13 mouse cellular contexts compared by ENCODE assay signal in the genomic region with DNA sequence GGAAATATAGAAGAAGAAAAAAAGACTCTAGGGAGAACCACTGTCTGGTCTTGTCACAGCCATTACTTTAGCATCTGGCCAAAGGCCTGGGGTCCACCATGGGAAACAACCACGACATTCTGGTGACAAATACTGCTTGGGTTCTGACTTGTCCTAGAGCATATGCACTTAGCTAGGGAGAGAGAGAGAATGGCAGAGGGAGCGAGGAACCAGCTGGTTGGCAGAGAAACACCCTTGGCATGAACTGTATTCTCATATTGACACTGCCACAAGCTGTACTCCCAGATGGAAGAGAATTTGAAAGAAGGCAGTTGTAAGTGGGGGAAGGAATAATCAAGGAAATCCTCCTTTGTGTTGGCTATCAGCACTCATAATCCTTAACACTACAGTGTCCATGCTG.
DNase-seq lines count a peak whose midpoint lies in the region; ATAC-seq and TF ChIP-seq lines count a peak whose summit lies in the region.
"Had no signal": no experiment of that assay in that cellular context is flagged by ENCODE, and none has a peak within 500 bp of the region (broad histone marks: within the 10 kb centered on the region; RNA-seq: fewer than 3 reads in every experiment).

No protein-coding gene starts in this region.

- H3K36me3 ChIP-seq in midbrain, postnatal 0 days (ENCODE audit: insufficient read depth, low read length) = no peaks in the 10 kb centered on the region
- H3K36me3 ChIP-seq in midbrain, embryonic 15.5 days (replicated peaks) = no peaks in the 10 kb centered on the region
- H3K36me3 ChIP-seq in liver, embryonic 11.5 days (ENCODE audit: control insufficient read depth, insufficient read depth, low read length) = no peaks in the 10 kb centered on the region
- H3K36me3 ChIP-seq: midbrain, embryonic 13.5 days had no signal

- H3K4me2 ChIP-seq in midbrain, postnatal 0 days (ENCODE audit: low read depth, low read length, poor library complexity, severe bottlenecking) = no peak overlapping the region
- no peak overlapping the region for H3K4me2 ChIP-seq in midbrain, embryonic 15.5 days
- H3K4me2 ChIP-seq in liver, embryonic 11.5 days = no peak overlapping the region
- H3K4me2 ChIP-seq: limb, embryonic 13.5 days; midbrain, embryonic 13.5 days had no signal

- 65% methylated on average over 2 of the region's 2 CpGs for WGBS in midbrain, postnatal 0 days
- WGBS in midbrain, embryonic 15.5 days = 62% methylated on average over 2 of the region's 2 CpGs
- 62% methylated on average over 2 of the region's 2 CpGs for WGBS in liver, embryonic 11.5 days

- DNase-seq in adrenal gland, postnatal 14 days = peak; percentile 6
- DNase-seq in adrenal gland, adult 2 months = no peak
- DNase-seq in midbrain, postnatal 0 days (ENCODE audit: low spot score) = peak; percentile 83
- peak; percentile 6 to 16 for DNase-seq in frontal cortex, postnatal 36 days (ENCODE audit: low spot score in 2 of 2)
- peak; percentile 66 to 84 for DNase-seq in layer of hippocampus, postnatal 14 days (ENCODE audit: low spot score in 2 of 2)
- DNase-seq in spleen, adult 18-20 months = no peak
- DNase-seq in liver, embryonic 11.5 days (ENCODE audit: low spot score) = no peak
- DNase-seq: heart, adult 2 months; kidney, postnatal 14 days; thymus, postnatal 14 days had no signal

- no peaks in the 10 kb centered on the region for H3K4me1 ChIP-seq in midbrain, postnatal 0 days (ENCODE audit: insufficient read depth, low read length)
- H3K4me1 ChIP-seq in midbrain, embryonic 15.5 days = peaks cover 8% of the 10 kb centered on the region; the same call in 1 of the 2 replicates
- no peaks in the 10 kb centered on the region for H3K4me1 ChIP-seq in liver, embryonic 11.5 days (replicated peaks; ENCODE audit: control insufficient read depth, insufficient read depth, low read length)
- H3K4me1 ChIP-seq: limb, embryonic 13.5 days had no signal

- no peak overlapping the region for H3K27ac ChIP-seq in midbrain, postnatal 0 days (ENCODE audit: low read depth, low read length)
- no peak overlapping the region for H3K27ac ChIP-seq in midbrain, embryonic 15.5 days
- H3K27ac ChIP-seq in liver, embryonic 11.5 days (ENCODE audit: low read depth, low read length) = no peak overlapping the region
- H3K27ac ChIP-seq: heart, adult 2 months; limb, embryonic 13.5 days; midbrain, embryonic 13.5 days had no signal

- H3K27me3 ChIP-seq in midbrain, postnatal 0 days (ENCODE audit: insufficient read depth, low read length) = no peaks in the 10 kb centered on the region
- H3K27me3 ChIP-seq in midbrain, embryonic 15.5 days (replicated peaks) = no peaks in the 10 kb centered on the region
- H3K27me3 ChIP-seq in liver, embryonic 11.5 days (replicated peaks; ENCODE audit: control insufficient read depth, insufficient read depth, low read length) = no peaks in the 10 kb centered on the region
- H3K27me3 ChIP-seq: limb, embryonic 13.5 days; midbrain, embryonic 13.5 days had no signal

- no peak; the same call in 1 of the 2 replicates for ATAC-seq in midbrain, postnatal 0 days (ENCODE audit: low FRiP score)
- ATAC-seq in midbrain, embryonic 15.5 days (replicated peaks) = no peak
- no peak for ATAC-seq in liver, embryonic 11.5 days (replicated peaks; ENCODE audit: low FRiP score)
- ATAC-seq: midbrain, embryonic 13.5 days had no signal

- no peak for TF ChIP-seq CTCF in midbrain, postnatal 0 days (IDR thresholded peaks at IDR 0.05)

- H3K4me3 ChIP-seq in midbrain, postnatal 0 days (ENCODE audit: low read depth, low read length) = no peak overlapping the region
- H3K4me3 ChIP-seq in midbrain, embryonic 15.5 days = no peak overlapping the region
- no peak overlapping the region for H3K4me3 ChIP-seq in liver, embryonic 11.5 days (ENCODE audit: low read depth, low read length)
- H3K4me3 ChIP-seq: heart, adult 2 months; limb, embryonic 13.5 days; midbrain, embryonic 13.5 days had no signal

- H3K9me3 ChIP-seq in midbrain, postnatal 0 days (ENCODE audit: low read length) = no peaks in the 10 kb centered on the region
- H3K9me3 ChIP-seq in midbrain, embryonic 15.5 days = no peaks in the 10 kb centered on the region
- no peaks in the 10 kb centered on the region for H3K9me3 ChIP-seq in liver, embryonic 11.5 days (ENCODE audit: control insufficient read depth, low read length)
- H3K9me3 ChIP-seq: limb, embryonic 13.5 days; midbrain, embryonic 13.5 days had no signal

- H3K9ac ChIP-seq in midbrain, postnatal 0 days (replicated peaks; ENCODE audit: low read length, poor library complexity, severe bottlenecking) = no peak overlapping the region
- no peak overlapping the region for H3K9ac ChIP-seq in midbrain, embryonic 15.5 days
- H3K9ac ChIP-seq in liver, embryonic 11.5 days (ENCODE audit: low read depth, low read length) = no peak overlapping the region
- H3K9ac ChIP-seq: limb, embryonic 13.5 days; midbrain, embryonic 13.5 days had no signal

Comparison
In these comparisons a context has a peak if more than half of its experiments do, and no peak if none do; other contexts are left out.
1. DNase-seq: peak in adrenal gland, postnatal 14 days (single experiment), midbrain, postnatal 0 days (single experiment), frontal cortex, postnatal 36 days (2 of 2) and layer of hippocampus, postnatal 14 days (2 of 2); none in adrenal gland, adult 2 months (single experiment), spleen, adult 18-20 months (0 of 2) and liver, embryonic 11.5 days (single experiment).